Mouse (Mus musculus): ENCODE measurements around the gene Bcar1.

DNA sequence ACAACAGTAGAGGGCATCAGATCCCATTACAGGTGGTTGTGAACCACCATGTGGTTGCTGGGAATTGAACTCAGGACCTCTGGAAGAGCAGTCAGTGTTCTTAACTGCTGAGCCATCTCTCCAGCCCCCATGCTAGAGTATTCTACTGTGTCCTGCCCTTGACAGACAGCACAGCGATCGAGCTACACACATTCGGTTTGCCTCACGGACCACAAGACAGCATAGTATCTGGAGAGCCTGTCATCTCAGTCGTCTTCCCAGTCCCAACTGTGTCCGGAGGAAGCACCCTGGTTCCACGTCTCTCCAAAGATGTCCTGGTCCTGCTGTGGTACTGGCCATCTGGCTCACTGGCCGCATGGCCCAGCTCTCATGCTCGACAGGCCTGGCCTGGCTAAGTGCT is 21.5 kb upstream of the Bcar1 start:
- TF ChIP-seq CTCF (IDR thresholded peaks at IDR 0.05; ENCODE audit: extremely low read depth, insufficient read depth, insufficient read length, insufficient replicate concordance): no peak
- no peak for TF ChIP-seq POLR2A (IDR thresholded peaks at IDR 0.05; ENCODE audit: low read depth, low read length)

Measured in spleen, adult 2 months (tissue).